Mouse (Mus musculus) common myeloid progenitor, adult 5-6 weeks (primary cell): ENCODE measurements at regions not wholly inside any gene's neighbourhood (a gene's known extent, or its start where the extent isn't known, plus 50 kb on each side); places are given as distances from the start of the nearest gene placed in this dataset.

Experiments used
- ATAC-seq: replicated peaks from 2 replicates; pipeline ENCODE4 v1.8.0; 2016; ENCODE audit warnings: low read depth, mild to moderate bottlenecking, moderate TSS enrichment, inconsistent platforms; ENCODE audit not compliant: poor library complexity, severe bottlenecking

DNA sequence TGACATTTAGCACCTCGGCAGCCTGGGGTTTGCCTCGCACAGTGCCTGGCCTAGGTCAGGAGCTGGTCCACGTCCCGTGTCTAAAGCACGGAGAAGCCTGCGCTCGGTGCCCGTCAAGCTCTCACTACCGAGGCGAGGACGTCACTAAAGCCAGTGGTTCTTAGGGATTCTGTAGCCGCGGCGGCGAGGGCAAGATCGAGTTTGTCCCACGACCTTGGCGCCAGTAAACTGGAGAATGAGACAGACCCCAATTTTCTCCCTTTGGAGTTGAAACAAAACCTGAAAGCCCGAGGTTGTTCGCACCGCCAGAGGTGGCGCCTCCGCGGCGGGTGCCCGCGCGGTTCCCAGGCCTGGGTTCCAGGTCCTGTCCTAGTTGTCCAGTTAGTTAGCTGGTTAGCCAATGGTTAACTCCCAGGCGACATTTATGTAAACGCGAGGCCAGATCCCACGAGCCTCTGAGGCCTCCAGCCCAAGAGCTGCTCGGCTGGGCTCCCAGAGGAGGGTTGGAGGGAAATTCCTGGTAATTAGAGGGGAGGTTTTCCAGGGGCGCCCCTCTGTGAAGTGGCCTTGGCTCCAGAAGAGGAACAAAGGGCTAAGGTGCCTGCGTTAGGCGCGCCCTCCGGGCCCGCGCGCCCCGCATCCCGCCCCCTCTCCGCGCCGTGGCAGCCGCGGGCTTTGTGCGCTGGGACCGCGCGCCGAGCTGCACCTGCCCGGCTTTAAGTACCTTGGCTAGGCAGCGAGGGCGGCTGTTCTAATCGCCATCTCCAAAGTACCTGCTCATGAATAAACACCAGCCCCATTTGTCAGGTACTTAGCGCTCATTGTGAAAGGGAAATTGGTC, 74.0 kb downstream of the Rhcg start:
- ATAC-seq: no peak

DNA sequence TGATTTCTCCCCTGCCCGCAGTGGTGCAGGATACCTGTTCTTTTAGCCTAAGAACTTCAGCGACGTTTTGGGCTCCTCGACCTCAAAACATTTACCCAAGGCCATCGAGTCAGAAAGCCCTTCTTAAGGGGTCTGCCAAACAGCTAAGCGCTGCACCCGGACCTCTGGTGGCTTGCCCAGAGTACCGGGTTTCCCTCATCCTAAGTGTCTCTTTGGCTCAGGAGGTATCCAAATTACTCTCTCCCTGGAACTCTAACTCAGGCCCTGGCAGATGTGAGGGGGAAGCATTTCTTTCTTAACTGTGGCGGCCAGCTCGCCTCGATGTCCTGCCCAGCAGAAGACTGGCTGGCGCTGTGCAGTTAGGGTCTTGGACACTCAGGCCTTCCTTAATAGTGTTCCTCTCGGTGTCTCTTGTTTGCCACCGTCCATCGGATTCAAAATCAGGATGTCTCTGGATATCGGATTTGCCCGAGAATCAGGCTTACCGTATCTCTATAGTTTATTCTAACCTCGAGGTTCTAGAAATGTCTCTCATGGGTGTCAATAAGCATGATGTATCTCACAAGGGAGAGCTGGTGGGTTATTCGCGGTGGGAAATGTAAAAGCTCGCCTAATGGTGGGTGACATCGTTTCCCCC, 75.0 kb downstream of the Rhcg start:
- no peak for ATAC-seq

DNA sequence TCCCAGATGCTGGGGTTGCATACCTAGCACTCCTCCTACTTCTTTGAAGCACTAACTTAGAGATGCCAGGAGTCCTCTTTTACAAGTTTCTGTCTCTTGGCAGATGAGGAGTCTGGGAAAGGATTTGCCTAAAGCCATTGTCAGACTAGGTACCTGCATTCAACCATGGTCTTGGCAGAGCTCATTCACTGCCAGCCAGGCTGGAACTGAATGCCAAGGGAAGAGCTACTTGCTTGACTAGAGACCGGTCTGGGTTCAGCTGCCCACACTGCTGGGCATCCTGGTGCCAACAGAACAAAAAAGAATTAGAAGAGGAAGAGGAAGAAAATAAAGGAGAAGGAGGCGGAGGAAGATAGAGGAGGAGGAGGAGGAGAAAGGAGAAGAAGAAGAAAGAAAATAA, 74.1 kb upstream of the Polg start:
- ATAC-seq: no peak

DNA sequence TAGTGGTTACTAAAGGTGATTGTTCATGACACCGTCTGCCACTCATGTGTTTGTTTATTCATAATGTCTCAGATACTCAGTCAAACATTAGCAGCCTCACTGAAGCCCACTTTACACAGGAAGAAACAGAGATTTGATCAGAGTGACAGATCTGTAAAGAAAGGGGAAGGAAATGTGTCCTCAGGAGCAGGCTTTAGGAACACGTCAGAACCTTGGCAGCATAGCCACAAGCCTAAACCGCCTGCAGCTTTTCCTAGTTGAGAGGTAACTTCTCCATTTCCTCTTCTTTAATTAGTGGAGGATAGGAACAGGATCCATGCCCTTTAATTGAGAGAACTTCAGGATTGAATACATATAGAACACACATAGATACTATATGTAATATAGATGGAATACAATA, 73.3 kb upstream of the Polg start:
- ATAC-seq: peak; percentile 48; the same call in 1 of the 2 replicates

DNA sequence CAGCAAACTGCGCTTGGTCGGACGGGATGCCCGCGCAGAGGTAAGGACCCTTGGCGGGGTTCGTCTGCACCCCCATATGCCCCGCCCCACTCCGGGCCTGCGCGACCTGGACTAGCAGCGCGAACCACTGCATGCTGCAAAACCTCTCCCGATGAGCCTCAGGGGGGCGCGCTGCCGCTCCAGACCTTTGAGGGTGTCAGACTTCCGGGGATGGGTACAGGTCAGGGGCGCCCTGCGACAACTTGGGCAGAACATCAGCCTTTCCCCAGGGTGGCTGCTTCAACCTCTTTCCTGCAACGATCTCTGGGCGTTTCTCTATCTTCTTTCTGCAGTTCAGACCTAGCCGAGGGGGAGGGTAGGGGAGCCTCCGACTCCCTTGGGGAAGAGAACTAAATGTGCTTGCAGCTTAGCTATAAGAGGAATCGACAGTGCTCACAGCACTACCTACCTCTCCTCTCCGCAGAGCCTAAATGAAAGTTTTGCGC, 70.0 kb upstream of the Polg start:
- ATAC-seq: peak; percentile 36; the same call in 1 of the 2 replicates

DNA sequence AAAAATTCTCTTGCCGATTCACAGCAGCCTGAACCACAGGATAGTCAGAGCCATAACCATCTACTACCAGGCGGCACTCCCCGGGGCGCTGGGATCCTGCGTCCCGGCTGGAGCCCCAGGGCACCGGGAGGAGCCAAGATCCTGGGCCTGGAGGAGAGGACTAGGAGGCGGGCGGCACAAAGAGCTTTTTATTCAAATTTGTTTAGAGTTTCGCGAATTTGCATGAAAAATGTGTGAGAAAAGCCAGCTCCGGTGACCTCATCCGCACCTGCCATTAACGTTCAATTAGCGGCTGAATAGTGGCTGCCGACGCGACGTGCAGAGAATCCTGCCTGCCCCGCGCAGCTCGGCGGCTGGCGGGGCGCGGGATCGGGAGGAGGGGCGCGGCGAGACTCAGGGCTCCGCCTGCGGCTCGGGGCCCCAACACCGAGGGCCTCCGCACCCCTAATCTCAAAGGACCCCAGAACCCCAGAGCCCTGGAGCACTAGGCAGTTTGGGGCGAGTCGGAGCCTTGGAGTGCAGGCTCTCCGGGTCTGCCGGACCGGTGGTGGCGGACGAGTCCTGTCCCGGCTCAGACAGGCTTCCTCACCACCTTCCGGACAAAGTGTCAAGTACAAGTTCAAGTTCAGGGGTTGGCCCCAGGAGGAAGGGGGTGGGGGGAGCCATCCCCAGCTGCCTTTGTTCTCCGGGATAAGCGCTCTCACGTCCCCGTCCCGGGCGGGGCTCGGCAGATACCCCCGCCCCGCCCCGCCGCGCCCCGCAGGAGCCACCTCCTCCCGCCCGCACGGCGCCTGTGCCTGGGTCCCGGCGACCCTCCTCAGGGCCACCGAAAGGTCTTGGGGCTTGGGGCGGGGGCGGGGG, 69.3 kb upstream of the Polg start:
- ATAC-seq: 0 out of 2 replicates have a peak, but pooled peaks have one; percentile 5

DNA sequence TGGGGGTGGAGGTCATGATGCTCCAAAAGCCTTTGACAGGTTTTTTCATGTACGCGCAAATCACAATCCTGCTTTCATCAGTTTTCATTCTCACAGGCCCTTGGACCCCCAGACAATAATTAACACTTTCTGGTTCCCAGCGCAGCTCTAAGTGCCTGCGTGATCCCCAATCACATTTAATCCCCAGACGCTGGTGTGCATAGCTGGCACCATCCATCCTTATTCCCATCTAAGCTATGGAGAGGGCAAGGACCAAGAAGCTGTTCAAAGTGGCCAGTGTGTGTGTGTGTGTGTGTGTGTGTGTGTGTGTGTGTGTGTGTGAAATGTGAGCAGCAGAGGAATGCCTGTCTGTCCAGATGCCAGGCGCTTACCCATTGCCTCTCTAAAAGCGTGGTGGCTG, 68.7 kb upstream of the Polg start:
- ATAC-seq: no peak

DNA sequence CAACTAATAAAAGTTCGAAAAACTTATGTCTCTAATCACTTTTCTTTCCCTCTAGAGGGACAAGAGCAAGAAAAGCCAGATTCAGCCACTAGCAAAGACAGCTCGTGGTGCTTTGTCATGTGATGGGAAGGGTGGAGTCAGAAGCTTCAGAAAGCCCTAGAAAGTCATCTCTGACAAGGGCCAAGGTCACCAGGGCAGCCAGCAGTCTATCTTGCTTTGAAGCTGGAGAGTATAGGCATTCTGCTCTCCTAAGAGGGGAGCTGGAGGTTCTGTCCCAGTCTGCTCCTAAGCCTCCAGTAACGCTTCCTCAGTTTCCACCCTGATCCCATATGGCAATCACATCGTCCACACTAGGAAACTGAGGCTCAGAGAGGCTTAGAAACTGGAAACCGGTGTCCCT, 68.2 kb upstream of the Polg start:
- no peak for ATAC-seq

DNA sequence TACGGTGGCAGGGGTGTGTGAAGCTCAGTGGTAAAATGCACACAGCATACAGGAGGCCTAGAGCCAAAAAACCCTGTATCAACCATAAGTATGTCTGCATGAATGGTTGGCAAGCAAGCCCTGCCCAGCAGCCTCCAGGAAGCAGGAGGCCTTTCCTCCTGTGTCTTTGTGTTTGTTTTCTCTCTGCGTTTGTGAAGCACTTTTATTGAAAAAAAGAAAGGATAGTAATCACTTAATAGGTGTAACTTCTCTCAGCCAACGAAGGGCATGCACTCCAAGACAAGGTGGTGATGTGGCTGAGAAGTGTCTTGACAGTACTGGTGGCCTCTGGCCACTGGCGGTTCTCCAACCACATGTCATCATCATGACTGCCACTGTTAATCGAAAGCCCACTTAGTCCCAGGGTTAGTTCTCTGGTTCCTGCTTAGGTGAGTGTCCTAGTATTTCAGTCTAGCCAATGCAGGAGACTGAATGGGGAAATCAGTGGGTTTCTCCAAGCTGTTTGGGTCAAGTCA, 66.5 kb upstream of the Polg start:
- ATAC-seq: no peak

DNA sequence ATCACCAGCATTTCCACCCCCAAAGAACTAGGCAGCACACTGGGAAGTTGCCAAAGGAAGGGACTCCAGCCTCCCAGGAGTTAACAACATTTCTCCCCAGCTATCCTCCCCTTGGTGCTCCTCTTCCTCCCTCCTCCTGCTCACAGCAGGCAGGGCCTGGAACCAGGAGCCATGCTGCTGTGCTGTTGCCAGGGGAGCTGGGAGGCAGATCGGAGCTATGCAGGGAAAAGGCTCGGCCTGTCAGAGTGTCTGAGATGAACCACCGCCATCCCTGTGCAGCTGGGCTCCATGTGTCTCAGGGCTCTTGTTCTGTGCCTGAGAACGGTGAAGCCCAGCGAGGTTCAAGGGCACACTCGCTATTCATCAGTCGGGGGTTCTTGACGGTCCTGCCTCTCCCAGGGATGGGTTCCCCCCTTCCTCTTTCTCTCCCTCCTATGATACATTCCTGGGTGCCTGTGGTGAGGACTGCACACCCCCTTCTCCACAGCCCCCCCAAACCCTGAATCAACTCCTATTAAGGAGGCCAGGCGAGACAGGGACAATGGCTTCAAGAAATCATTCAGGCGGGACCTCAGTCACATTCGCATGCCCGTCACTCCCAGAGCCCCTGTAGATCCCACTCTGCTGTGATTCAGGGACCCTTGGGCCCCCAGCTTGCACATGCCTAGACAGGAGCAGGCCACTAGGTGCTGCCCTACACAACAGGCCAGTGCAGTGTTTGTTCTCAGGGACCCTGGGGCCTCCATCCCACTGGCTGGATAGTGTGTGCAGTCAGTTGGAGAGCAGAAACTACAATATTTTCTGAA, 65.6 kb upstream of the Polg start:
- ATAC-seq: no peak

DNA sequence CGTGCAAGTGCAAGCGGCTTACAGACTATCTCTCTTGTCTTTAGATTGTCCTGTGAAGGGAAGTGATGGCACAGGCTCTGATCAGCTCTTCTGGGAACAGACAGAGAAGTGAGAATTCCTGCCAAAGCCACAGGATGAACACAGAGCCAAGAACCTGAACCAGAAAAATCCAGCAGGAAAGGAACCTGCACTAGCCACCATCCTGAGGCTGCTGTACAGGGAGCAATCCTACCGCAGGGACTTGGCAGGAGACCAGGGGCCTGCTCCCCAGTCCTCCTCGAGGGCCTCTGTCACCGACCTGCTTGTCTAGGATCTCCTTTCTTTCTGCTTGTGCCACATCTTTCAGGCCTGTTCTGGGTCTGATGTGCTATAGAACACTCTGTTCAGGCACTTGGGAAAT, 65.0 kb upstream of the Polg start:
- no peak for ATAC-seq

DNA sequence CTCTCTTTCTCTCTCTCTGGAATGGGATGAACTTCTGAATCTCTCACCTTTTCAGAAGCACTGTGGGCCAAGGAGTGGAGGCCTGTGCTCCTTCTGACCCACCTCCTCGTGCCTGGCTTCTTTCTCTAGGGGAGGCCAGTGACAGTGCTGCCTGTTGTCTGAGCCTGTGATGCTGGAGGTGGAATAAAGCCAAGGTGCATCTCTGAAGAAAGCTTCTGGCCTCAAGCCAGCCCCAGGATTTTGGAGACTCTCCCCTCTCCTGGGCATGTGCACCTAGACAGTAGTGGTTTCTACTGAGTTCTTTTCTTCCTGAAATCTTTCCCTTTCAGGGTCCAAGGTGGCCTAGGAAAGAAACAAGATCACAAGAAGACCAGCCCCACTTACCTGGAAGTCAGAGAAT, 63.3 kb upstream of the Polg start:
- no peak for ATAC-seq

DNA sequence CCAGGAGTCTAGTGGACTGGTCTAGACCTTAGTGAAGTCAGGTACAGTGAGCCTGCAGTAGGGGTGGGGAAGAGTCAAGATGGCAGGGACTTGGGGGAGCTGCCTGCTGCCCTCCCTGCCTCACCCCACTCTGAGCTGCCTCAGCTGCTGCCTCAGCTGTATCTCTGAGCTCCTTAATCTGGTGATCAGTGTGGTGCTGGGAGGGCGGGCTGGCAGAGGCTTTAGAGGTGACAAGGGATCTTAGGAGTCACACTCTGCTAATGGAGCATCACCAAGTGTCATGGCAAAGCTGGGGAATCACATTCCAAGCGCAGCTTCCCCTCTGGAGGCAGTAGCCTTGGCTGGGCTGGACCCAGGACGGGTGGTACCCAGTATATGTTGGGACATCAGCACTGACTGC, 61.8 kb upstream of the Polg start:
- no peak for ATAC-seq

DNA sequence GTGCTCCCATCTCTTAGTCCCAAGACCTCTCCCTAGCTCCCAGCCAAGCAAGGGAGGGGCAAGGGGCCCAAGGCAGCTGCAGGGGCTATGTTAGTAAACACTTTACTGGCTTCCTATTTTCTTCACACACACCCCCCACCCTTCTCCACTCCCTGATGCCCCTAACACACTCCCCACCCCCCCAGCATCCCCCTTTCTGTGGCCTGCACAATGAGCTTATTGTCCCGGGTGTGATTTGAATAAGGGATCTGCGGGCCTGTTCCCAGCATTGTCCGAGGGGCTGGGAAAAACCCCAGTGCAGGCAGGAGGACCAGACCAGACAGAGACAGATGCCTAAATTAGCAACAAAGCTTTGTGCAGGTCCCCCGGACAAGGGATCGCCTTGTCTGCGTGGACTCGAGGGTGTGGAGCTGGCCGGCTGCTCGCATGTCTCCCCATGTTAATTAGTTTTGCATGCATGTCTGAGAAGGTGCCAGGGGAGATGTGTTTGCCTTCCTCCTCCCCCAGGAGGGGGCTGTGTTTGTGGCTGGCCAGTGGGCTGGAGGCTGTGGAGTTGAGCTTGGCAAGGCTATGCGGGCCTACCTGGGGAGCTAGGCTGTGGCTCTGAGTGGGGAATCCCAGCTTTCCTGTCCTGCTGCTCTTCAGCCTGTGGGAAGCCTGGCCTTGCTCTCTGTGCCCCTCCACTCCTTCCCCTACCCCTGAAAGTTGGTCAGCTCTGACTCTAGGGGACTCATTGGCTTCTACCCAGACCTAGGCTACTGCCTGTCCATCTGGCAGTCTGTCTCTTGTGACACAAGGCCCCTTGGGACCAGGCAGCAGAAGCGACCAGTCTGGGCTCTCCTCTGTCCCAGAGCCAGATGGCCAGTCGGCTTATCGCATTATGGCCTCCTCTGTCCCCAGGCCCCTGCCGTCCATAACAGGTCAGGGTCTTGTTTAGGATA, 59.8 kb upstream of the Polg start:
- no peak for ATAC-seq

DNA sequence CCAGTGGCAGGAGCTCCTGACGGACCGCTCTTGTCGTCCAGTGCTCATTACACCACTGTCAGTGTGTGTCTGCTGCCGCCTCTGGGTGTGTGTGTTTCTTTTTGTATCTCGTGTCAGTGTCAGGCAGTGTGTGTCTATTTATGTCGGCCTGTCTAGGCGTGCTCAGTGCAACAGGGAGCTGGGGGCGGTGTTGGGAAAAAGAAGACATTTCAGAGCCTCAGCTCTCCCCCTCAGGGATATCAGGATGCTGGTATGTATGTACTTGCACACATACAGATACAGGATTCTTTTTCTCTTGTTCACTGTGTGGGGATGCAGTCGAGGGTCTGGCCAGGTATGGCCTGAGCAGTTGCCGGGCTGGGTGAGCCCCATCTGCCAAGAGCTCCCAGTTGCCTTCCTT, 58.8 kb upstream of the Polg start:
- ATAC-seq: no peak

DNA sequence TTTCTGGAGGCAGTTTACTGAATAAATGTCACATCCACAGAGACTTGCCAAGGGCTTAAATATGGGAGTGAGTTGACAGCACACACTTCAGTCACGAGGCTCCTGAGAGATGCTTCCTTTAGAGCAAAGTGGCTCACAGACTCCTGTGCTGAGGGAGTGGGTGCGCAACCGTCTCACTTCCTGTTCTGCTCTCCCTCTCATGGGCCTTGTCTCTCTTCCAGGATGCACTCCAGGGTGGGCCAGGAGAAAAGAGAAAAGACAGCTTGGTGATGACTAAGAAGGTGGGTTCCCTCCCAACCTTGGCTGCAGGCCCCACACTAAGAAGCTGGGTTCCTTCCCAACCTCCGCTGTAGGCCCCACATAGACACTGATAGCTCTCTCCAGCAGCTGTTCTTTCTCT, 57.5 kb upstream of the Polg start:
- no peak for ATAC-seq

DNA sequence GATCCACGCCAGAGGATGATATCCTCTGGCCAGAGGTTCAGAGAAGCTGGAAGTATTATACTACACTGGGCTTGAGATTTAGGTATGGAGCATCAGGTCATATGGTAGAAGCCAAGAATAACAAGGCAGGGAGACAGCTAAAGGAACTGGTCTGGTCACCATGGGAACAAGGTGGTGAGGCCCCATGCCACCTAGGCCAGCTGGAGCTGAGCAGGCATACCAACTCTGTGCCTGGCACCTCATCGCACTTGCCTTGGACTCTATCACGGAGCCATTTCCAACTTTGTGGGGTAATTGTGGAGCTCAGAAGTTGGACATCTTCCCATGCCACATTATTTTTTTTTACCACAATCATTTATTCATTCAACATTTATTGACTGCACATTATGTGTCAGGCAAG, 55.9 kb upstream of the Polg start:
- no peak for ATAC-seq

DNA sequence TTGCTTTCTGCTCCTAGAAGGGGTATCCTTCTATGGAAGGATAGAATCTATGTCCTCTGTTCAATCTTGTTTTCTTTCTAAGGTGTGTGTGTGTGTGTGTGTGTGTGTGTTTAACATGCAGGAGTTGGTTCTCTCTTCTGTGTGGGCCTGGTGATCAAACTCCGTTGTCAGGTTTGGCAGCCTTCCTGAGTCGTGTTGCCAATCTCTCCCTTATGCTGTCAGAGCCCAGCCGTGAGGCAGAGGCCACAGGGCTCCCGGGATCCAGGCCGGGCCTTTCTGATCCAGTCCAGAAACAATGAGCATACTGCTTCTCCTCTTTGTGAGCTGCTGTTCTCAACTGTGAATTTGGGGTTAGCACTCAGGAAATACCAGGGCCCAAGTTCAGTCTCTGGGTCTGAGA, 55.1 kb upstream of the Polg start:
- no peak for ATAC-seq
